Mouse (Mus musculus) common myeloid progenitor, adult 5-6 weeks (primary cell): ENCODE measurements around the gene Grhpr. TPM values are rescaled to one million over a fixed set of nuclear protein-coding genes. Genes with fewer than 3 reads are reported as not detected.
"Not testable (repeated sequence)": the region's sequence is repeated elsewhere in the genome, so short reads cannot be mapped to it uniquely, and the experiment has no call there.

Source experiments
- ATAC-seq: replicated peaks from 2 replicates; pipeline ENCODE4 v1.8.0; 2016; ENCODE audit warnings: low read depth, mild to moderate bottlenecking, moderate TSS enrichment, inconsistent platforms; ENCODE audit not compliant: poor library complexity, severe bottlenecking
- total RNA-seq: library from RNA; stranded (forward); fragments of 200-1000, 187-1606 nt; gene quantifications from 2 replicates; pipeline ENCODE4 v1.2.3, GENCODE M21; 2017

The Grhpr gene
- 8.6 and 10.8 TPM in 2 replicates for total RNA-seq

DNA sequence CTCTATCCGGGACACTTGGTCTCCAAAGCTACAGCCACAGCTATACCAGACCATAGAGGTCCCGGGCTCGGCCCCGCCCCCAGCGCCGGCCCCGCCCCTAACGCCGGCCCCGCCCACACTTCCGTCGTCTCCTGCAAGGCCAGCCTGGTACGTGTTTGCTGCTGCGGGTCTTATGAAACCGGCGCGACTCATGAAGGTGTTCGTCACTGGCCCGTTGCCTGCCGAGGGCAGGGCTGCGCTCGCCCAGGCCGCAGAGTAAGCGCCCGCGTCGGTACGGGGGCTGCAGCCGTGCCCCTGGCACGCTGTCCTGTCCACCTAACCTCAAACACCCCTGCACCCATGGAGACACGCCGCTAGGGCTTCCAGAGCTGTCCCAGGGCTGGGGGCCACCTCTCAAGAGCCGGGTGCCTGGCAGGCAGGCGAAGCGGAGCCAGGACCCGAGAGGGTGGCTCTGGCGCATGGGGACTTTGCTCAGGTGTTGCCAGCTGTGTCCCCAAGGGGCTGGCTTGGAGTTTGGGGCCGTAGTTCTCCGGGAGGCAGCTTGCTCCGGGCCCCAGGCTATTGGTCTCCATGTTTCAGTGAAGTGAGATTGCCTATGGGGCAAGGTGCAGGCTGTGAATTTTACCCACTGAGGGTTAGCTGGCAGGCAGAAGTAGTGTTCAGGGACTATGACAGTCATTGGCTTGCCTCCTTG lies at the start of gene Grhpr:
Gene Grhpr, plus strand, starts transcription at position 116 of the 694 bp plus-strand sequence.
- peak; percentile 82 for ATAC-seq

DNA sequence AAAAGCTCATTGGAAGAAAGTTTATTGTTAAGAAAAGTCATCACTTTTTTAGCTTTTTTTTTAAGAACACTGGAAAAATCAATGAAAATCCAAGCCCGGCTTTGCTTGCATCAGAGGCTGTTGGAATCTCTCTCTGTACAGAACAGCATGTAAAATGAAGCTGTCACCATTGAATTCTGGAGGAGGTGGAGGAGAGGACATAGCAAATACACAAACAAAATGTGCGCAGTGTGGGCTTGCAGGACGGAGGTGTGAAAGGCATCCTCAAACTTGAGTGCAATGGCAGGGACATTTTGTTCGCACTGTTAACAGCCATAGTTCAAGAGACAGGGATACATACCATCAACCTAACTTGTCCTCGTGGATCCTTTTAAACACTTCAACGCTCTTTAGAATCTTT lies 49.5 kb upstream of the Grhpr start:
- ATAC-seq = no peak

DNA sequence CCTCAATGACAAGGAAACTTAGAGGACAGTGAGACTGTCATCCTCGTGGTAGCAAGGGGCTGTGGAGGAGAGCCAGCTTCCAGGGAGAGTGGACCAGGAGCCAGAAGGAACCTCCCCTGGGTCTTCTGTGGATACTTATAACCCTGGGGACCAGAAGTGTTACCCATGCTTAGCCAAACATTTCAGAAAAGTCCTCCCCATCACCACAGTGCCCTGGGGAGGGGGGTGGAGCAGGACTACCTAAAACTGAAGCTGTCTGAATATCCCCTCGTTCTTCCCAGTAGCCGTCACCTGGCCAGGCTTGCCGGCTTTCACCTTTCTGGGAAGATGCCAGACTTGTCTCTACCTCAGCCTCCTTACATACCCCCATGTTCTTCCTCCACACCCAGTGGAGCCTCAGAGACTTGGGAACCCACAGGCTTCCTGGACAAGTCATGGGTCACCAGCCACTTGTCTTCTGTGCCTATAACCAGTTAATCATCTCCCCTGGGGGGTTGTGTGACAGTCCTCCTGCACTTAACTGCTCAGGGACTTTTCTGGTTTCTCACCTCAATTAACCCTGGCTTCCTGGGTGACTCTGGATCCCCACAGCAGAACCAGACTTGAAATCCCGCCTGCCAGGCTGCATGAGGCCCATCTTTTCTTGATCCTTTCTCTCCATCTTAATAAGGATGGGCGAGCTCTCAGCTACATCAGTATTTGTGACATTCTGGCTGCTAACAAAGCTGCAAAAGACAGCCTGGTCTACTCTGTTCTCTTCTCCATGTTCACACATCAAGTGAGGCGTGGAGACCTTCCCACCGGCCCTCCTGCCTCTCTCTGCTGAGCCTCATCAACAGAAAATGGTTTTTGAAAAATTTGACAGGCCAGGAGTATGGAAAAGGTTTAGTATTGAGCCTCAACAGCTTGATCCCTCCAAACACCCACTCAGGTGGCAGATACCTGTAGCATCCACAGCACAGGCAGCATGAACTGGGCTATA lies 42.5 kb upstream of the Grhpr start:
- no peak for ATAC-seq

- ATAC-seq = no peak
These were observed 41.5 kb upstream of the Grhpr start for GRCm38 (mm10) chr4:44939576-44940249.

- ATAC-seq = no peak
These were observed 40.9 kb upstream of the Grhpr start for GRCm38 (mm10) chr4:44940286-44940685.

DNA sequence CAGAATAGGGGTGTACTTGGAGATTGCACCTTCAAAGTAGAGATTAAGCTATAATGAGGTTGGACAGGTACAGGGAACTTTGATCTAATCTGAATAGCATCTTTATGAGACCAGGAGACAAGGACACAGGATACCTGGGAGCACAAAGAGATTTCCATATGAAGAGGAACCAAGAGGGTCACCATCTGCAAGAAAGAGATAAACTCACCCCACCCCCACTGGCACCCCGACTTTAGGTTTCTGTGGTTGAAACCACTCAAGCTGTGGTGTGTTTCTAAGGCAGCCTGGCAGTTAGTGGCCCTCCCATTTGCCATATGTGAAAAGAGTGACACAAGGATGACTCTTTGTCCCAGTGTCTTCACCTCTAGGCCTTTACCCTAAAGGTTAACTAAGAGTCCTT lies 39.0 kb upstream of the Grhpr start:
- peak; percentile 80 for ATAC-seq

GRCm38 (mm10) chr4:44943480-44943879 lies 37.7 kb upstream of the Grhpr start:
- no peak for ATAC-seq

GRCm38 (mm10) chr4:44944426-44945075 lies 36.6 kb upstream of the Grhpr start:
- no peak; the same call in 1 of the 2 replicates for ATAC-seq

DNA sequence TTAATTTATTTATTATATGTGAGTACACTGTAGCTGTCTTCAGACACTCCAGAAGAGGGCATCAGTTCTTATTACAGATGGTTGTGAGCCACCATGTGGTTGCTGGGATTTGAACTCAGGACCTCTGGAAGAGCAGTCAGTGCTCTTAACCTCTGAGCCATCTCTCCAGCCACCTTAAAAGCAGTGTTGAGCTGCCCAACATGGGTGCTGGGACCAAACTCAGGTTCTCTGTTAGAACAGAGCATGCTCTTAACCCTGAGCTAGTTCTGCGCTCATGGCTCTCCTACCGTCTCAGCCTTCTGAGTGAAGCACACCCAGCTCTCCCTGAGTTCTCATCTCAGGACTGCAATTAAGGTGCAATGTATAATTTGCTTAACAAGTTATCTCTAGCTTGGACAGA lies 35.1 kb upstream of the Grhpr start:
- ATAC-seq = not testable (repeated sequence)

- no peak for ATAC-seq
These were observed 33.7 kb upstream of the Grhpr start for GRCm38 (mm10) chr4:44947464-44947863.

GRCm38 (mm10) chr4:44948314-44948713 lies 32.9 kb upstream of the Grhpr start:
- no peak for ATAC-seq

GRCm38 (mm10) chr4:44953041-44953440 lies 28.2 kb upstream of the Grhpr start:
- no peak for ATAC-seq

DNA sequence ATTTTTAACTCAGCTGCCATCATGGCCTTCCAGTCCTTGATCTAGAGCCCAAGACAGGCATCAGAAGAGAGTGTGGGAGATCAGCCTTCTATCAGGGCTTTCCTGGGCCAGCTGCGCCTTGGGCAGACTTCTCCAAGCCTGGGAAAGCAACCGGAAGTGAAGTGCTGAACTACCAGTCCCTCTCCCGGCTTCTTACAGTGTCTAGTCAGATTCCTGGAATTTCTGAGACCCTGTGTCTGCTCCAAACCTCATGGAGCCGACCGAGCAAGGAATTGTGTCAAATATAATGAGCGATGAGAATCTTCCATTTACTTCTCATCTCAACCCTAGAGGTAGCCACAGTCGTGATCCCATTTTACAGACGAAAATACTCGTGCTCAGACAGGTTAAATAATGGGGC lies 22.4 kb upstream of the Grhpr start:
- no peak for ATAC-seq

GRCm38 (mm10) chr4:44959220-44959619 lies 22.0 kb upstream of the Grhpr start:
- ATAC-seq = no peak

DNA sequence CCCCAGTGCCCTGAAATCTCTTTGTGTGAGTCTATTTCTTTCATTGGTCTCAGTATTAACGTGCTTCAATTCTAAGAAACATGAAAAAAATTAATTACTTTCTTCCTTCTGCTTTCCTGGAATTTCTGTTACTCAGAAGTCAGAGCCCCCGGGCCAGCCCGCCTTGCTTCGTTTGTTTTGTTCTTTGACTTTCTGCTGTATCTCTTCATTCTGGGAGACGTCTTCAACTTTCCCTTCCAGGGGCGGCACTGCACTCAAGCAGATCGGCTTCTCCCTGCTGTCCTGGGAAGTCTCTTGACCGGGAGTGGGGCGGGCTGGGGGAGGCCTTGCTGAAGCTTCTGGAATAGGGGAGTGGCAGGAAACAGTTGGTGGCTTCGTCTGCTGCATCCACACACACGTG lies 18.0 kb upstream of the Grhpr start:
- no peak for ATAC-seq

- no peak for ATAC-seq
These were observed 16.0 kb upstream of the Grhpr start for GRCm38 (mm10) chr4:44965175-44965574.

- no peak for ATAC-seq
These were observed 15.5 kb upstream of the Grhpr start for GRCm38 (mm10) chr4:44965736-44966135.

DNA sequence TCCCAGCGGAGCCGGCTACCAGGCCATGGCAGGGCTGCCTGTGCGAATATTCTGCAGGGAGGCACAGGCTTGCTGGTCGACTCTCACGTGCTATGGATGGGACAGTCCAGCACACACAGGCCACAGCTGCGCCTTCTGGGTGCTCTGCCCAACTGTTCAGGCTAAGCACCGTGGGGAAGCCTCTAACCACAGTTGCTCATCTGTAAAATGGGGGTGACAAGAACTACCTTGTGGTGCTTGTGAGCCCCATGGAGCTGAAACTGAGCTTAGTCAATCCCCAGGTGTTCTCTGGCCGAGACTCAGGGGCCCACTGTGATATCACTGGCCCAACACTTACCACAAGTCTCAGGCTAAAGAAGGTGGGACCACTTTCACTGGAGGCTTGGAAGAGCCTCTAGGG lies 13.8 kb upstream of the Grhpr start:
- no peak for ATAC-seq

- no peak for ATAC-seq
These were observed 11.1 kb upstream of the Grhpr start for GRCm38 (mm10) chr4:44970056-44970455.

- peak; percentile 53 for ATAC-seq
These were observed 10.5 kb upstream of the Grhpr start for GRCm38 (mm10) chr4:44970612-44971110.
